ENCODE assay signal across 27 mouse cellular contexts in the genomic region with DNA sequence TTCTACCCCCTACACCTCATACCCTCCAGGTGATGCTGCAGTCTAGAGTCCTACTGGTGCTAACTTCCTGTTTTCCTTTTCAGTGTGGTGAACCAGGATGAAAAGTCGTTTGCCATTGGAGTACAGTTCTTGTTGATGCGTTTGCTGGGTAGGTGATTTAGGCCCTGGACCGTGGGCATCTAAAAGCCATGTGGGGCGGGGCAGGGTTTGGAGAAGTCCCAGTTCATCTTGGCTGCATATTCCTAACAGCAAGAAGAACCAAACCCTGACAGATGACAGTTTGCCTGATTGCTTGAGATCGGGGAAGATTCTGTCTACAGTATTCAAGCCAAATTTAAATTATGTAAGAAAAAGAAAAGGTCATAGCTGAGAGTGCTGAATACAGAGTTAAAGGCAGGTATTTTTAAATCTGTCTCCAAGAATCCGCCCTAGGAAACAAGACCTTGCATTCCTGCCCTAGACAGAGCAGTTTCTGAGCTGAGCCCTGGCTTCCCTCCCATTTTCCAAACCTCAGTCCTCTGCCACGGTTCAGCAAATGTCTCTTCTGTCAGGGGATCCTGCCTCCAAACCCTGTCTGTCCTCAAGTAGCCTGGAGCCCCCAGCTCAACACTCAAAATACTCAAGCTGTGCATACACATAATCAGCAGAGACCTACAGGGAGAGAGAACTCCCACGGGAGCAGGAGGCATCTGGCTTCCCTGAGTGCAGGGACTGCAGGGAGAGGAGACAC. TPM values are rescaled to one million over a fixed set of nuclear protein-coding genes. Genes with fewer than 3 reads are reported as not detected.
DNase-seq lines count a peak whose midpoint lies in the region; ATAC-seq lines count a peak whose summit lies in the region.
"Had no signal": no experiment of that assay in that cellular context is flagged by ENCODE, and none has a peak within 500 bp of the region (broad histone marks: within the 10 kb centered on the region; RNA-seq: fewer than 3 reads in every experiment).

No protein-coding gene starts in this region.

- peak overlapping the region; percentile 33; the same call in 1 of the 2 replicates for H3K27ac ChIP-seq in embryonic facial prominence, embryonic 13.5 days
- no peak overlapping the region for H3K27ac ChIP-seq in embryonic facial prominence, embryonic 10.5 days (replicated peaks)
- no peak overlapping the region for H3K27ac ChIP-seq in embryonic facial prominence, embryonic 14.5 days (replicated peaks; ENCODE audit: low read depth, low read length)
- H3K27ac ChIP-seq: embryonic facial prominence, embryonic 12.5 days; forebrain, embryonic 10.5 days; forebrain, embryonic 13.5 days; gastrocnemius, adult 2 months; heart, embryonic 15.5 days; hindbrain, embryonic 14.5 days; hindbrain, postnatal 0 days had no signal

- no peak overlapping the region for H3K9ac ChIP-seq in embryonic facial prominence, embryonic 13.5 days
- no peak overlapping the region for H3K9ac ChIP-seq in embryonic facial prominence, embryonic 14.5 days (ENCODE audit: low read depth, low read length)
- H3K9ac ChIP-seq: embryonic facial prominence, embryonic 12.5 days; forebrain, embryonic 13.5 days; heart, embryonic 12.5 days; heart, embryonic 15.5 days; hindbrain, embryonic 14.5 days had no signal

- H3K9me3 ChIP-seq in embryonic facial prominence, embryonic 13.5 days = no peaks in the 10 kb centered on the region
- H3K9me3 ChIP-seq in embryonic facial prominence, embryonic 10.5 days = no peaks in the 10 kb centered on the region
- H3K9me3 ChIP-seq in embryonic facial prominence, embryonic 14.5 days (ENCODE audit: control insufficient read depth, low read length) = no peaks in the 10 kb centered on the region
- H3K9me3 ChIP-seq: embryonic facial prominence, embryonic 12.5 days; forebrain, embryonic 10.5 days; forebrain, embryonic 13.5 days; heart, embryonic 12.5 days; heart, embryonic 15.5 days had no signal

- no peaks in the 10 kb centered on the region for H3K36me3 ChIP-seq in embryonic facial prominence, embryonic 13.5 days
- H3K36me3 ChIP-seq in embryonic facial prominence, embryonic 10.5 days (replicated peaks) = no peaks in the 10 kb centered on the region
- no peaks in the 10 kb centered on the region for H3K36me3 ChIP-seq in embryonic facial prominence, embryonic 14.5 days (ENCODE audit: control insufficient read depth, insufficient read depth, low read length)
- H3K36me3 ChIP-seq: embryonic facial prominence, embryonic 12.5 days; forebrain, embryonic 10.5 days; heart, embryonic 12.5 days; heart, embryonic 15.5 days had no signal

- no peak overlapping the region for H3K4me3 ChIP-seq in embryonic facial prominence, embryonic 13.5 days
- no peak overlapping the region for H3K4me3 ChIP-seq in embryonic facial prominence, embryonic 10.5 days
- no peak overlapping the region for H3K4me3 ChIP-seq in embryonic facial prominence, embryonic 14.5 days (ENCODE audit: low read depth, low read length)
- H3K4me3 ChIP-seq: embryonic facial prominence, embryonic 12.5 days; forebrain, embryonic 10.5 days; forebrain, embryonic 13.5 days; gastrocnemius, adult 2 months; heart, embryonic 12.5 days; heart, embryonic 15.5 days had no signal

- peaks cover 4% of the 10 kb centered on the region for H3K4me1 ChIP-seq in embryonic facial prominence, embryonic 13.5 days
- H3K4me1 ChIP-seq in embryonic facial prominence, embryonic 10.5 days = peaks cover 3% of the 10 kb centered on the region; the same call in 1 of the 2 replicates
- H3K4me1 ChIP-seq in embryonic facial prominence, embryonic 14.5 days (ENCODE audit: control insufficient read depth, insufficient read depth, low read length) = peaks cover 8% of the 10 kb centered on the region; the same call in 1 of the 2 replicates
- H3K4me1 ChIP-seq: embryonic facial prominence, embryonic 12.5 days; forebrain, embryonic 10.5 days had no signal

- intact Hi-C loops in heart, postnatal 25 days (cut with DNase I) = no loop called here

- no peak for ATAC-seq in embryonic facial prominence, embryonic 13.5 days (ENCODE audit: insufficient number of reproducible peaks, insufficient read depth, low FRiP score, low TSS enrichment, low read depth)
- no peak for ATAC-seq in embryonic facial prominence, embryonic 14.5 days (ENCODE audit: low read depth)
- ATAC-seq: CD4-positive, CD25-positive, alpha-beta regulatory T cell, adult 4 months; forebrain, embryonic 13.5 days; hindbrain, postnatal 0 days; inflammation-experienced regulatory T-cells, adult 6 months; intestine, embryonic 16.5 days had no signal

- H3K4me2 ChIP-seq in embryonic facial prominence, embryonic 13.5 days = no peak overlapping the region
- no peak overlapping the region for H3K4me2 ChIP-seq in embryonic facial prominence, embryonic 14.5 days (ENCODE audit: low read depth, low read length)
- H3K4me2 ChIP-seq: embryonic facial prominence, embryonic 12.5 days; forebrain, embryonic 13.5 days; heart, embryonic 12.5 days; heart, embryonic 15.5 days; hindbrain, embryonic 14.5 days had no signal

- no peaks in the 10 kb centered on the region for H3K27me3 ChIP-seq in embryonic facial prominence, embryonic 13.5 days
- H3K27me3 ChIP-seq in embryonic facial prominence, embryonic 10.5 days (replicated peaks; ENCODE audit: low read depth, poor library complexity, severe bottlenecking) = no peaks in the 10 kb centered on the region
- H3K27me3 ChIP-seq in embryonic facial prominence, embryonic 14.5 days (replicated peaks; ENCODE audit: control insufficient read depth, insufficient read depth, low read length) = no peaks in the 10 kb centered on the region
- H3K27me3 ChIP-seq: embryonic facial prominence, embryonic 12.5 days; forebrain, embryonic 13.5 days; heart, embryonic 15.5 days had no signal

- DNase-seq in embryonic facial prominence, embryonic 10.5 days (ENCODE audit: low spot score) = no peak
- DNase-seq in heart, adult 11 months = peak; percentile 72
- DNase-seq in heart, postnatal 25 days (ENCODE audit: low spot score) = no peak
- peak; percentile 54 for DNase-seq in brain, adult 2 months (ENCODE audit: low read depth, low spot score)
- peak; percentile 57 for DNase-seq in embryonic facial prominence, embryonic 14.5 days (ENCODE audit: low spot score)
- DNase-seq: adrenal gland, adult 2 months; adrenal gland, postnatal 14 days; cerebellum, adult 2 months; cerebellum, adult 9-11 months; gastrocnemius, adult 2 months; gastrocnemius, postnatal 14 days; heart, adult 18-20 months; heart, postnatal 10 days; heart, postnatal 4 days; kidney, adult 18-20 months had no signal

- 70% methylated on average over 8 of the region's 8 CpGs for WGBS in embryonic facial prominence, embryonic 13.5 days
- WGBS in embryonic facial prominence, embryonic 10.5 days = 80% methylated on average over 8 of the region's 8 CpGs
- 65% methylated on average over 8 of the region's 8 CpGs for WGBS in embryonic facial prominence, embryonic 14.5 days

RNA-seq across cellular contexts. Expression of a gene that starts 29.2 kb away (rescaled TPM):
- 7.7 and 8.1 TPM in 2 replicates for polyA plus RNA-seq in embryonic facial prominence, embryonic 13.5 days (2015; fragmentation: Nextera tagmentation; extraction: Ambion mirVana)
- polyA plus RNA-seq in embryonic facial prominence, embryonic 10.5 days (2016; fragmentation: Nextera tagmentation; extraction: Ambion mirVana) = 6.8 and 8.4 TPM in 2 replicates
- 1 to 10 TPM; 2.1 to 3.0 TPM for total RNA-seq in heart, postnatal 25 days (2021)
- polyA plus RNA-seq in embryonic facial prominence, embryonic 14.5 days (2014; fragmentation: Nextera tagmentation; extraction: Ambion mirVana) = 7.3 and 8.3 TPM in 2 replicates
- total RNA-seq: MEL had no signal

Comparison
In these comparisons a context has a peak if more than half of its experiments do, and no peak if none do; other contexts are left out.
1. DNase-seq: peak in heart, adult 11 months (single experiment), brain, adult 2 months (single experiment) and embryonic facial prominence, embryonic 14.5 days (single experiment); none in embryonic facial prominence, embryonic 10.5 days (single experiment) and heart, postnatal 25 days (single experiment).